Mouse (Mus musculus) adrenal gland, adult 8-10 months (tissue): ENCODE results near the gene 4933411K16Rik. TPM values are rescaled to one million over a fixed set of nuclear protein-coding genes. Genes with fewer than 3 reads are reported as not detected.
"Not testable (repeated sequence)": the region's sequence is repeated elsewhere in the genome, so short reads cannot be mapped to it uniquely, and the experiment has no call there.

Source experiments
- DNase-seq: peaks from one replicate; pipeline ENCODE4 v3.0.0; 2022
- total RNA-seq, 4 experiments: library from RNA; stranded (reverse); gene quantifications; 2 replicates each; pipeline ENCODE4 v1.2.4; 2022

The 4933411K16Rik gene
- total RNA-seq, 4 experiments from 2014 or later, result 0.58 to 3.5 (median 1.5) TPM

- DNase-seq, result no peak
Measured at GRCm38 (mm10) chr19:42079006-42079405, 27.0 kb downstream of the 4933411K16Rik start.

DNA sequence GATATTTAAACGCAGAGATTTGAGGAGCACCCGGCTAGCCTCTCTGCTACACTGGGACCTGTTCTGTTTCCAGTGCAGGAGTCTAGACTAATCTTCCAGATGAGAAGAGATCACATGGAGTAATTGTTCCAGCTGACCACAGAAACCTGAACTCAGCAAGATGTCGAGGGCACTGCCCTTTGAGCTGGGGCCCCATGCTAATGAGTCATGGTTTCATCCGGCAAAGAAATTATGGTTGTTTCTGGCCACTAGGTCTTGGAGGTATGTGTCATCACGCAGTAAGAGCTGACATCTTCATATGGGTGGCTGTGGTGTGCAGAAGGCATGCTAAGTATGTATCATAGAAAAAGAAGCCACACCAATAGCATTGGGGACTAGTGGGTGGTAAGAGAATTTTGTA, 27.9 kb downstream of the 4933411K16Rik start:
- DNase-seq, result no peak

DNA sequence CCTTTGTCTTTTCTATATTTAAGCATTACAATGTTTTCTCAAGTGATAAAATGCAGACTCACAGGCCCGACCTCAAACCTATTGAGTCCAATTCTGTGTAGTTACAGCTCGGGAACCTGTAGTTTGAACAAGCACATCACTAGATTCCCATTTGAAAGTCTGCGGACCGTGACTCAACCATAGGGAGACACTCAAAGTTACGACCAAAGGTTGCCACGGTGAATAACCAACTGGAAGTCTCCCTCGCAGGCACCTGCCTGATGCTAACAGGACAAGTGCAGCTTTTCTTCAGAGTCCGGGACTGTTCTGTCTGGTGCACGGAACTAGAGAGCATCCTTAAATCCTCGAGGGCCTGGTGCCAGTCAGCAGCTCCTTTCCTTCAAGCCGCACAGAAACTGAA, 28.4 kb downstream of the 4933411K16Rik start:
- no peak for DNase-seq

DNA sequence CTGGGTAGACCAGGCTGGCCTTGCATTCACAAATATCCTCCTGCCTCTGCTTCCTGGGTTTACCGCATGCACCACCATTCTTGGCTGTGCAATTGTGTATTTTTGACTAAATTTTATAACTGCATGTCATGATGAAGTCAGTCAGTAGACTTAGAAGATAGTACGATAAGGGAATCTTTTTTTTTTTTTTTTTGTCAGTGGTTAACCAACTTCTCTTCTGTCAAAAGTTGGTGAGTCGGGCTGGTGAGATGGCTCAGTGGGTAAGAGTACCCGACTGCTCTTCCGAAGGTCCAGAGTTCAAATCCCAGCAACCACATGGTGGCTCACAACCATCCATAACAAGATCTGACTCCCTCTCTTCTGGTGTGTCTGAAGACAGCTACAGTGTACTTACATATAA, 29.6 kb downstream of the 4933411K16Rik start:
- DNase-seq, result not testable (repeated sequence)

DNA sequence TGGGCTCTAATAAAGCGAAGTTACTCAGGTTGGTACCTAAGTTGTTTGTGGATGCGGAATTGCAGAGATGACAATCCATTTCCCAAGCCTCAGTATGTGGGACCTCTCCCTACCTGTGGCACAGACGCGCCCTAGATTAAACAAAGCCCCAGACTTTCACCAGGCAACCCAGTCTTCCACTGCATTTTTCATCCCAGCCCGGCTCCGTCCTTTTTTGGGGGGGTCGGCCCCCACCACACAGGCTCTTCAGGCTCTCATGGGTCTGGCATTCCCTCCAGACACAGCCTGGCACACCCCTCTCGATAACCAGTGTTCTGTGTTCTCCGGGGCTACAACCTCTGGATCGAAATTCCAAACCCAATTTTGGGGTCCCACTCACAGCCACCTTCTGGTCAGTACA, 33.6 kb downstream of the 4933411K16Rik start:
- no peak for DNase-seq

DNA sequence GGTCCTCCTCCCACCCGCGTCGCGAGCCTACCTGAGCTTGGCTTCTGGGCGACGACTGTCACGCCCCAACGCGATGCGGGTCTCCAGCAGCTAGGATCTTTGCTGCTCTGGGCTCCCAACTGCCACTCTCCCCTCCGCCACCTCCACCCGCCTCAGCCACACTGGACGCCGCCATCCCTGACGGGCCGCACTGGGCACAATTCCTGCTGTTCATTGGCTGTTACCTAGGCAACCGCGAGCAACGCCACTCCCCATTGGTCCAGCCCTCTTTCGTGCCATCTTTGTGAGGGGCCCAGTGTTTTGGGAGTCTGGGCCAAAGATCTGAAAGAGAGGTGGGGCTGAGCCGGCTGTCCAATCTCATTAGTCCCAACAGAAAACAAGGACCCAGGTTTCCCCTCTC, 34.1 kb downstream of the 4933411K16Rik start, which contains the start of gene Morn4:
Gene Morn4 (minus strand): TSS at position 192 of the 400 bp plus-strand sequence.
- peak; percentile 83 for DNase-seq

DNA sequence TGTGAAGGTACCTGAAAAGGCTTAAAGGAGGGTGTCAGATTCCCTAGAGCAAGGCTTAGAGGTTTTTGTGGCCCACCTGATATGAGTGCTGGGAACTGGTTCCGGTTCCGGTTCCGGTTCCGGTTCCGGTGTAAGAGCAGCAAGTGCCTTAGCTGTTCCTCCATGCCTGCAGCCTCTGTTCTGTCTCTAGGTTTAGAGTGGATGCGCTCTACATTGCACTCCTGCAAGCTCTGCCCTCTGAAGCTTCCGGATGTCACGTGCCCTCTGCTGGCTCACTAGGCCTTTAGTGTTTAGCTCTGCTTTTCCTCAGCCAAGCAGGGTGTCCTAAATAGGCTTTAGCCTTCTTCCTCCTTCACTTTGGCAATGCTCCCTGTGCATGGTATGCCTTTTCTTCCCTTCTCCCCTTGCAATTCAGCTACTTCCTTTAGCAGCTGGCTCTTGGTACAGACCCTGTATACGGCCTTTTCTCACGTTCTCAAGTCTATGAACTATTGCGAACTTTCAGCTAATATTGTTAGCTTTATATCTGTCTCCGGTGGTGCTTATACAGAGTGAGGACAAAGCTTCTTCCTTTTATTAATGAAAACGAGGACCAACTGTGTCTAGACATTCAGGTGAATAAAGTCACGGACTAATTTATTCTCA, 37.2 kb downstream of the 4933411K16Rik start:
- no peak for DNase-seq

- peak; percentile 100 for DNase-seq
Measured at GRCm38 (mm10) chr19:42089748-42090595, 37.9 kb downstream of the 4933411K16Rik start, which contains the start of gene Pi4k2a. Pi4k2a (plus strand) TSS chr19:42090470.

- DNase-seq, result no peak
Measured at GRCm38 (mm10) chr19:42090637-42091141, 38.6 kb downstream of the 4933411K16Rik start.

DNA sequence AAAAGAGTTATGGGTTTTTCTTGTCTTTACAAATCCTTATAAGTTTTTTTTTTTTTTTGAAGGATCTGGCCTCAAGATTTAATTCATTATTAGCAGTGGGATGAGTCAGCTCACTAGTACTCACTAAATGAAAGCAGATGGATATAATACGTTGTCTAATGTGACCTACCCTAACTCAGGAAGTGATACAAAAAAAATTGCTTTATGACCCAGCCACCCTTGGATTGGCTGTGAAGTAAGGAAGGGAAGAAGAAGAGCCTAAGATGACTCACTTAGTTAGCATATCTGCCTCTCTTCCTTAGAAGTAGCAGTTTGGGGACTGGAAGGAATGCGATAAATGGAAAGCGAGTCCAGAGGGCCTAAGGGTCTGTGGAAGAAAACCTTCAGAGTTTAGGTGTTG, 47.4 kb downstream of the 4933411K16Rik start:
- no peak for DNase-seq

Other genes starting within 250 kb of the 4933411K16Rik start
- gene Frat1, start 222.3 kb upstream of the 4933411K16Rik start, total RNA-seq, result 1 to 10 TPM; 7.5 to 9.2 (median 8.8) TPM
- gene Frat2, start 204.1 kb upstream of the 4933411K16Rik start, total RNA-seq, result 1 to 10 TPM; 1.8 to 4.4 (median 3.8) TPM
- 10 to 100 TPM; 15.8 to 17.9 (median 17.0) TPM for gene Rrp12, start 156.1 kb upstream of the 4933411K16Rik start, total RNA-seq
- 100 to 1,000 TPM; 650 to 931 (median 818) TPM for gene Pgam1, start 140.3 kb upstream of the 4933411K16Rik start, total RNA-seq
- 10 to 100 TPM; 26.6 to 34.0 (median 30.8) TPM for gene Exosc1, start 118.8 kb upstream of the 4933411K16Rik start, total RNA-seq
- gene Zdhhc16, start 118.8 kb upstream of the 4933411K16Rik start, total RNA-seq, result 10 to 100 TPM; 29.5 to 40.7 (median 34.8) TPM
- 10 to 100 TPM; 25.4 to 36.3 (median 29.7) TPM for gene Mms19, start 71.1 kb upstream of the 4933411K16Rik start, total RNA-seq
- gene Ubtd1, start 70.5 kb upstream of the 4933411K16Rik start, total RNA-seq, result 10 to 100 TPM; 17.2 to 23.2 (median 21.2) TPM
- 1 to 10 TPM in 1 of 4 experiments, under 1 TPM in 2, not detected in 1; 0.27 to 1.3 (median 0.42) TPM for gene Ankrd2, start 16.2 kb upstream of the 4933411K16Rik start, total RNA-seq
- gene Hoga1, start 6.6 kb upstream of the 4933411K16Rik start, total RNA-seq, result 10 to 100 TPM in 2 of 4 experiments, 1 to 10 TPM in 2; 2.8 to 17.4 (median 9.1) TPM
- 10 to 100 TPM in 3 of 4 experiments, 1 to 10 TPM in 1; 9.1 to 25.1 (median 19.8) TPM for gene Morn4, start 34.1 kb downstream of the 4933411K16Rik start, total RNA-seq
- gene Pi4k2a, start 38.2 kb downstream of the 4933411K16Rik start, total RNA-seq, result 10 to 100 TPM; 78.8 to 81.8 (median 80.4) TPM
- 100 to 1,000 TPM in 1 of 4 experiments, 10 to 100 TPM in 3; 53.5 to 107 (median 73.9) TPM for gene Avpi1, start 76.8 kb downstream of the 4933411K16Rik start, total RNA-seq
- 10 to 100 TPM; 35.2 to 56.5 (median 47.4) TPM for gene Marveld1, start 95.2 kb downstream of the 4933411K16Rik start, total RNA-seq
- gene Zfyve27, start 111.7 kb downstream of the 4933411K16Rik start, total RNA-seq, result 10 to 100 TPM; 53.2 to 70.1 (median 61.8) TPM
- gene Sfrp5, start 150.0 kb downstream of the 4933411K16Rik start, total RNA-seq, result 10 to 100 TPM in 2 of 4 experiments, 1 to 10 TPM in 2; 3.4 to 25.0 (median 13.1) TPM
- gene Golga7b, start 195.3 kb downstream of the 4933411K16Rik start, total RNA-seq, result 1 to 10 TPM; 1.2 to 2.1 (median 1.6) TPM